Mouse (Mus musculus): ENCODE results near the gene Cyp8b1. TPM values are rescaled to one million over a fixed set of nuclear protein-coding genes. Genes with fewer than 3 reads are reported as not detected.

The Cyp8b1 gene
- total RNA-seq, 2 experiments from 2014 or later: not detected

DNA sequence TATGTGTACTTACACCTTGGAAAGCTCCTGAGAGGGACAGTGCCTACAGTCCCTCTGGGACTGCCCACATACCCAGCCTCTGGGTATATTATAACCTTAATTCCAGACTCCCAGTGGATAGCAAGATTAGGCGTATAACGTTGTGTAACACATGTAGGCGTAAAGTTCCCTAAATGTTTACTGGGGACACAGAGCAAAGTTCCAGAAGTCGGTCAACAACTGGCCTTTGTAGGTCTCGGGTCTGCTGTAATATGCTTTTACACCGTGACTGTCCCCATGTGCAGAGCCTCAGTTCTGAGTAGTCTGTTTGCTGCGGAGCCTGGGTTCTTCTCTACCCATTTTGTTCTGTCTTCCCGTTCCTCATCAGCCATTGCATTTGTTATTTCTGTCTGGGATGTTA lies 7.3 kb upstream of the Cyp8b1 start:
- no peak for ATAC-seq (replicated peaks; ENCODE audit: low FRiP score, low TSS enrichment, poor library complexity, severe bottlenecking)

- ATAC-seq (replicated peaks; ENCODE audit: low FRiP score, low TSS enrichment, poor library complexity, severe bottlenecking): peak; percentile 72
These were observed 3.0 kb upstream of the Cyp8b1 start for GRCm38 (mm10) chr9:121919027-121919501.

GRCm38 (mm10) chr9:121915056-121915455 lies 1.0 kb downstream of the Cyp8b1 start:
- ATAC-seq (replicated peaks; ENCODE audit: low FRiP score, low TSS enrichment, poor library complexity, severe bottlenecking): no peak

DNA sequence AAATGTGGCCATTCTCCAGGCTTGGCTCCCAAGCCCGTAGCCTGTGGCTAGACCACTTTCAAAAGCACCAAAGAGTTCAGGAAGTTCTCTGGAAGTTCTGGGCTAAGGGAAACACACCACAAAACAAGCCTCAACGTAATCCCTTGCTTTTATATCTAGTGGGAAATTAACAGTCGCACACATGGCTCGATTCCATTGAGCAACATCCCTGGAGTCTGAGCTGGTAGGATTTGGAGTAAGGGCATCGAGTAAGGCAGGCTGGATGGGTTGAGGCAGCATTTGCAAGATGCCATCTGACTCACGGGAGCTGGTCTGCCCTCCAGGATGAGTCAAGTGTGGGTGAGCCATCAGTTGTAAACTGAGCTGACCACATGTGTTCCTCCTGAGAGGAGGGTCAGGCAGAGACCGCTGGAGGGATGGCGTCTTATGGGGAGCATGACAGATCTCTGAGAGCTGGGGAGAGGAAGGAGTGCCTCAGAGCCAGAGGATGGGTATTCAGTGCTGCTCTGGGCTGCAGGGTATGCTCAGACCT lies 1.8 kb downstream of the Cyp8b1 start:
- ATAC-seq (replicated peaks; ENCODE audit: low FRiP score, low TSS enrichment, poor library complexity, severe bottlenecking): no peak

- ATAC-seq (replicated peaks; ENCODE audit: low FRiP score, low TSS enrichment, poor library complexity, severe bottlenecking): no peak
These were observed 3.3 kb downstream of the Cyp8b1 start for GRCm38 (mm10) chr9:121912786-121913185.

DNA sequence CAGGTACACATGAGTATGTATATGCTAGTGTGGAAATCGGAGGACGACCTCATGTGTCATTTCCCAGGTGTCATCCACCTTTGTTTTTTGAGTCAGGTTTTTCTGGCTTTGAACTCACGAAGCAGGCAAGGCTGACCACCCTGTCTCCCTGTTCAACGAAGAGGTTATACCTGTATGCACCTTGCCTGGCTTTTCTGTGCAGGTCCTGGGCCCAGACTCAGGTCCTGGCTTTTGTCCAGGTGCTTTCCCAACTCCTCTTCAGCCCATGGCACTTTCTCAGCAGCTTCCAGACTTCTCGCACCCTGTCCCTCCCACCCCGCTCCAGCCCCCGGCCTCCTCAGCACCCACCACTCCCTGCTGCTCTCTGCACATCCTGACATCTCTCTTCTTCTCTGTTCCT lies 4.9 kb downstream of the Cyp8b1 start:
- ATAC-seq (replicated peaks; ENCODE audit: low FRiP score, low TSS enrichment, poor library complexity, severe bottlenecking): no peak

- no peak for ATAC-seq (replicated peaks; ENCODE audit: low FRiP score, low TSS enrichment, poor library complexity, severe bottlenecking)
These were observed 6.5 kb downstream of the Cyp8b1 start for GRCm38 (mm10) chr9:121909635-121910034.

GRCm38 (mm10) chr9:121908321-121908720 lies 7.8 kb downstream of the Cyp8b1 start:
- no peak for ATAC-seq (replicated peaks; ENCODE audit: low FRiP score, low TSS enrichment, poor library complexity, severe bottlenecking)

- no peak for ATAC-seq (replicated peaks; ENCODE audit: low FRiP score, low TSS enrichment, poor library complexity, severe bottlenecking)
These were observed 8.6 kb downstream of the Cyp8b1 start for GRCm38 (mm10) chr9:121907356-121908070.

DNA sequence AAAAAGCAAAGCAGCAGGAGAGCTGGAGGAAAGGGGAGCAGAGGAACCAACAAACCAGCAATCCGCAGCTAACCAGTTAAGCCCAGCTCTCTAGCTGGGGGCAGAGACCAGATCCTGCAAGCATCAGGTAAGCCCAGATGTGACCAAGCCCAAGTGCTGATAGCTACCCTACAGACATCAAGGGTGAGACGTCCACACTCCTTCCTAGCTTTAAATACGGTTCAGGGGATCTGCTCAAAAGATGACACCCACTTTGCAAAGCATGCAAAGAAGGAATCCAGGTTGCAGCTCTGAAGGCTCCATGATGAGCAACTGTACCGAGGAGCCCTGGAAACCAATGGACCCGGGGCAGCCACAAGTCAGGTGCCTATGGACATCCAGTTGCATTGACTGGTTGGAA lies 9.6 kb downstream of the Cyp8b1 start:
- no peak for ATAC-seq (replicated peaks; ENCODE audit: low FRiP score, low TSS enrichment, poor library complexity, severe bottlenecking)

GRCm38 (mm10) chr9:121905556-121906185 lies 10.4 kb downstream of the Cyp8b1 start:
- ATAC-seq (replicated peaks; ENCODE audit: low FRiP score, low TSS enrichment, poor library complexity, severe bottlenecking): no peak

- ATAC-seq (replicated peaks; ENCODE audit: low FRiP score, low TSS enrichment, poor library complexity, severe bottlenecking): no peak
These were observed 11.2 kb downstream of the Cyp8b1 start for GRCm38 (mm10) chr9:121904946-121905345.

DNA sequence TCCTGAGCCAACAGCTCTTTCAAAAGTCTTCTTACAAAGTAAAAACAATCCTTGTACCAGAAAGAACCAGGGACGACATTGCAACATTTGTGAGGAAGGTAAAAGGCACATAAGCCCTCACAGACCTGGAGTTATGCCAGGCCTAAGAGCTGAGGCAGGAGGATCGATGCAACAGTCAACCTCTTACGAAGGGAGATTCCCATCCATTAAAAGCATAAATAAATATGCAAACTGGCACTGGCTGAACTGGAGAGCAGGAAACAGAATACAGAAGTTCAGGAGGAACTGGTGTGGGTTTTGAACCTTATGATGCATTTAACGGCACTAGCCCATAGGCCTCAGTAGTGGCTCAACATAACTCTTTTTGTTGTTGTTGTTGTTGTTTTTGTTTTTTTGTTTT lies 11.8 kb downstream of the Cyp8b1 start:
- no peak for ATAC-seq (replicated peaks; ENCODE audit: low FRiP score, low TSS enrichment, poor library complexity, severe bottlenecking)

DNA sequence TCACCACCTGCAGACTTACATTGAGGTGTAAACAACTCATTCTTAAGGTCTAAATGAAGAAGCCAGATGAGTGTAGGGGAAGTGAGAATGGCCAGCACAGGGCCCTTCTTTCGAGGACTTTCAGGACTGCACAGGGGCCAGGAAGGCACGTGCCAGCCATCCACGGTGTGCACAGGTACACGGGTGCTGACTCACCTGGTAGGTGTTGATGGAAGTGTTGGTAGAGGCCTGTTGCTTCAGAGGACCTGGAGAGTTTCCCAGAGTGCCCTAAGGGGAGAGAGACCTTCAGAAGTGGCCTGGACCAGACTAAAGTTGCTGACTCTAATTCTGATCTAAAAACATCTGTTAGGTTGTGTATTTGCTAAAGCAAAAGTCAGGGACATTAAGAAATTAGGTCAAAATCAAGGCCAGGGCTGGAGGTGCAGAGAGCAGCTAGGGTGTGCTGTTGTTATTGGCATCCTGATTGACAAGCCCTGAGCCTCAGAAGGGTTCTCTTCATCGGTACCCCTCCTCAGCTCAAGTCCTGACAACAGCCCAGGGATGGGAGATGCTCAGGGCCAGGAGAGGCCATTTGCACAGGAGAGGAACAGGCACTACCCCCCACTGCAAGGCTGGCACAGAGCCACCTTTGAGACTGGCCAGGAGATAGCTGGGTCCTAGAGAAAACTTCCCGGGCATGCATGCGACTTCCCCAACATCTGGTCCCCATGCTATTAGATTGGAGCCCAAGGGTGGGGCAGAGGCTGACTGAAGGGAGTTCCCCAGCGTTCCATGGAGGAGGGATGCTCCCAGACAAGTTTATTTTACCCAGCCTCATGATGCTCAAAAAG lies 12.4 kb downstream of the Cyp8b1 start:
- no peak for ATAC-seq (replicated peaks; ENCODE audit: low FRiP score, low TSS enrichment, poor library complexity, severe bottlenecking)

DNA sequence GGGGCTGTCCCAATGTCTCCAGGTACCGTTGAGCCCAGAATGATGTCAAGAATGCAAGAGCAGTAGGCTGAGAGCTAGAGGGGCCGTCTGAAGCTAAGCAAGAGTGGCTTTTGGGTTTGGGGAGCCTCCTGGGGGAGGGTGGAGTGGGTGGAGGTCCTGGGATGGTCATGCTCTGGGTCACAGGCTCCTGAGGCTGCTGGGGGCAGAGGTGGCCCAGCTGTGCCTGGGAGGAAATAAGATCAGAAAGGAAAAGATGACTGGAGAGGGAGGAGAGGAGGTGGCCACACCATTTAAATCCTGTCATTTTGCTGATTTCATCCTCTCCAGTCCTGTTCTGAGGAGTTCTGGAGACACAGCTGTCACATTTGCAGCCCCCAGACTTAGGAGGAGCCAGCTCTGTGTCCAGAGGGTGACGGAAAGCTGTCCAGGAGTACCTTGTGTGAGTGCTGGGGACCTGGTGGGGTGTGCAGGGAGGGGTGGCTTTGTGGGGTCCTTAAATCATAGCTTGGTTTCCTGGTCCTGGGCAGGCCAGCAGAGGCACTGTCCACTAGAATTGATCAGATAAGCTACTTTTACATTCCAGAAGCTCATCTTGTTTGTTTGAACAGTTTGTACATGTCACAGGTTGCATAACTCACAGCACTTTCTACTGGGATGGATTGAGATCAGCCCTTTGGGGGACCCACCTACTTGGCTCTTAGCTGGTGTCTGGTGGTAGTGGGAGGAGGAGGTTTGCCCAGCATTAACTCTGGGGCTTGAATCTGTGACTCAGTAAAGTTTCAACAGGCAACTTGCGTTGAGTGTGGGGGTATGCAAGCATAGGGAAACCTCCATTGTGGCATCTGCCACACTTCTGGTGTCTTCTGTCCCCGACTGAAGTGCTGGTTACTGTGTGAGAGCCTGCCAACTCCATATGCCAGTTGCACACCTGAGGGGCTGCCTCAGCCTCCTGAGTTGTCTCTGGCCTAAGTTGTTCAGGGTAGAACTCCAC lies 14.1 kb downstream of the Cyp8b1 start:
- ATAC-seq (replicated peaks; ENCODE audit: low FRiP score, low TSS enrichment, poor library complexity, severe bottlenecking): no peak

- no peak for ATAC-seq (replicated peaks; ENCODE audit: low FRiP score, low TSS enrichment, poor library complexity, severe bottlenecking)
These were observed 15.7 kb downstream of the Cyp8b1 start for GRCm38 (mm10) chr9:121900282-121900855.

- no peak for ATAC-seq (replicated peaks; ENCODE audit: low FRiP score, low TSS enrichment, poor library complexity, severe bottlenecking)
These were observed 16.8 kb downstream of the Cyp8b1 start for GRCm38 (mm10) chr9:121899306-121899705.

- ATAC-seq (replicated peaks; ENCODE audit: low FRiP score, low TSS enrichment, poor library complexity, severe bottlenecking): no peak
These were observed 17.9 kb downstream of the Cyp8b1 start, which contains the start of gene Ackr2 for GRCm38 (mm10) chr9:121898245-121898644. Gene Ackr2 (plus strand): TSS chr9:121898355.
